ENCODE assay signal across 17 mouse cellular contexts in genomic region chr9:113371718-113372306, GRCm38 (mm10).
DNase-seq lines count a peak whose midpoint lies in the region; ATAC-seq lines count a peak whose summit lies in the region.
"Had no signal": no experiment of that assay in that cellular context is flagged by ENCODE, and none has a peak within 500 bp of the region (broad histone marks: within the 10 kb centered on the region; RNA-seq: fewer than 3 reads in every experiment).

No protein-coding gene starts in this region.

- peak; percentile 84 for ATAC-seq in frontal cortex, adult (ENCODE audit: low TSS enrichment)
- ATAC-seq: activated CD4-positive, CD25-positive, alpha-beta regulatory T cell, adult 4 months; forebrain, embryonic 15.5 days had no signal

- no peak for DNase-seq in frontal cortex, postnatal 25 days (ENCODE audit: low spot score in 2 of 2)
- DNase-seq in left cerebral cortex, adult 9 months (ENCODE audit: low spot score in 2 of 2) = peak; percentile 34 to 35
- DNase-seq in left cerebral cortex, adult 11 months (ENCODE audit: low spot score) = no peak
- peak; percentile 36 to 46 for DNase-seq in right cerebral cortex, adult 2 months (ENCODE audit: low spot score in 2 of 2)
- no peak for DNase-seq in right cerebral cortex, postnatal 14 days
- DNase-seq in thymus, postnatal 14 days = no peak
- DNase-seq: adrenal gland, adult 8-10 months; adrenal gland, postnatal 25 days; cerebellum, adult 18-20 months; cerebellum, adult 9-10 months; cerebellum, postnatal 14 days; gastrocnemius, adult 2 months; gastrocnemius, postnatal 25 days; heart, adult 2 months had no signal

Comparison
In these comparisons a context has a peak if more than half of its experiments do, and no peak if none do; other contexts are left out.
1. DNase-seq: peak in left cerebral cortex, adult 9 months (2 of 2) and right cerebral cortex, adult 2 months (2 of 2); none in frontal cortex, postnatal 25 days (0 of 2), left cerebral cortex, adult 11 months (single experiment), right cerebral cortex, postnatal 14 days (single experiment) and thymus, postnatal 14 days (single experiment).